Mouse (Mus musculus) gastrocnemius, postnatal 25 days (tissue): ENCODE measurements around the gene Nos3. TPM values are rescaled to one million over a fixed set of nuclear protein-coding genes. Genes with fewer than 3 reads are reported as not detected.

Experiments used
- DNase-seq: peaks from one replicate; pipeline ENCODE4 v3.0.0; 2022
- total RNA-seq, 2 experiments: library from RNA; stranded (reverse); gene quantifications; 1 replicate in 1 of 2; 2 replicates in 1 of 2; pipeline ENCODE4 v1.2.3; 2021

Gene Nos3
- total RNA-seq, 2 experiments from 2014 or later, result 5.6 to 7.7 TPM

DNA sequence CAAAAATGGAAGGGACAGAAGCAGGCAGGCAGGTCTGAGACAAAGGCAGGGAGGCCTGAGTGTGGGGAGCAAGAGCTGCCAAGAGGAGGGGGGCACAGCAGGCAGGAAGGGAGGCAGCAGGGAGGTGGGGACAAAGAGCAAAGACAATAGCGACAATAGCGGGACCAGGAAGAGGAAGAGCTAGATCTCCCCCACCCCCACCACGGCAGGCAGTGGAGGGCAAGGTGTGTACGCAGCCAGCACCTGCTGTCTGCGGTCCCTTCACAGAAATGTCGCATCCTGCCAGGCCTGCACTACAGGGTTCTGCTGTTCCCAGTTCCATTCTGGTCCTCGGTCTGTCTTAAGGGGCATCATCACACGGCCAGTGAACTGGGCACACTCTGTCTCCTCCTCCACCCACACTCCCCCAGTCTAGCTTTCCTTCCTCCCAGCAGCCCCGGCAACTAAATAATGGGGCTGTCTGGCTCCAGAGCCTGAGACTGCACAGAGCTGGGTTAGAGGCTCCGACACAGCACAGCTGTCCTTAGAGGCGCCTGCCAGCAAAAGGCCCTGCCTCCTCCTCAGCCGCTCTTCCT lies 20.0 kb upstream of the Nos3 start:
- peak; percentile 35 for DNase-seq

GRCm38 (mm10) chr5:24346313-24346712 lies 18.3 kb upstream of the Nos3 start:
- no peak for DNase-seq

GRCm38 (mm10) chr5:24347186-24347875 lies 17.3 kb upstream of the Nos3 start:
- no peak for DNase-seq

GRCm38 (mm10) chr5:24348128-24348527 lies 16.5 kb upstream of the Nos3 start:
- DNase-seq, result peak; percentile 69

DNA sequence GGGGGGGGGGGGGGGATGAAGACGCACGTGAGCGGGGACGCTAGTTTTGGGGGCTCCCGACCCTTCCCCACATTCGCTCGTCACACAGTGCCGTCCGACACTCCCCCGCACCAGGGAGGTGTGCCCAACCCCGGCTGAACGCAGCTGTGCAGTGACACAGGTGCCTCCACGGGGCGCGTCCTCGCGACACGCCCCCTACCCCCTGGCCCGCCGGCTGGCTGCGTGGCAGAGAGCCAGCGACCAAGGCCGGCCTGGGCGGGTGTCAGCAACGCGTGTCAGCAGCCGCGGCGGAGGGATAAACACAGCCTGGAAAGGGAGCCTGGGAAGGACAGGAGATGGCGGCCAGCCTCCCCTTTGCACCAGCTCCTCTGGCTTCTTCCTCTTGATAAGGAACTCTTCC lies 16.1 kb upstream of the Nos3 start:
- no peak for DNase-seq

DNA sequence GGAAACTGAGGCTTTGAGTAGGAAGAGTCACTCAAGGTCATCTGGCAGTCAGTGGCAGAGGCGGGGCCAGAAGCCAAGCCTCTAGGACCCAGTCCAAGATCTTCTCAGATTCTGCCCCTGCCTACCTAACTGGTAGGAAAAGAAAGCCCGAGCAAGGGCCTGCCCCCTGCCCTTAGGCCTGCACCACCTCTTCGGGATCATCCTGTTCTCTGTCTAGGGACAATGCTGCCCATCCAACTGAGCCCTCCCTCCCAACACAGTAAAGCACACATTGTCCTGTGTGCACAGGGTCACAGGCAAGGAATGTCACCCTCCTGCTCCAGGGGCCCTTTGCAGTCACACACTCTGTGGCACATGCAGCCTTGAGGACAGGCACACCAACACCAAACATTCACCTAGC lies 14.5 kb upstream of the Nos3 start:
- DNase-seq, result no peak

GRCm38 (mm10) chr5:24350531-24351250 lies 13.9 kb upstream of the Nos3 start:
- no peak for DNase-seq

DNA sequence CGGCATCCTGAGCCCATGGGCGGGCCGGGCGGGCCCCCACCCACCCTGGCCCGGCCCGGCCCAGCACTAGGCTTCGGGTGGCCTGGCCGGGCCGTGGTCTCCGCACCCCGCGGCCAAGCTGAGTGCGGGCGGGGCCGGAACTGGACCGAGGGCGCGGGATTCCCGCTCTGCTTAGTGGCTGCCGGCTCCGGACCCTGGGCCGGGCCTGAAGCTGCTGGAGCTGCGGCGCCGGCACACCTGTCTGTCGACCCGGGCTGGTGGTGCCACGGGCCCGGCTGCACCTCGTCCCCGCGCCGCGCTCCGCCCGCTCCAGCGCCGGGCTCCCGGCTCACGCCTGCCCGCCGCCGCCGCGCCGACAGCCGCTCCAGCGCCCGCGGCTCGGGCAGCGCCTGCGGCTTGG lies 13.3 kb upstream of the Nos3 start, which contains the start of gene Kcnh2:
Gene Kcnh2, minus strand, starts transcription at position 327 of the 400 bp plus-strand sequence.
- DNase-seq, result no peak

GRCm38 (mm10) chr5:24351701-24352171 lies 12.9 kb upstream of the Nos3 start:
- peak; percentile 76 for DNase-seq

GRCm38 (mm10) chr5:24352251-24352859 lies 12.3 kb upstream of the Nos3 start:
- DNase-seq, result peak; percentile 20

- no peak for DNase-seq
Observed at GRCm38 (mm10) chr5:24353327-24353726, 11.3 kb upstream of the Nos3 start.

DNA sequence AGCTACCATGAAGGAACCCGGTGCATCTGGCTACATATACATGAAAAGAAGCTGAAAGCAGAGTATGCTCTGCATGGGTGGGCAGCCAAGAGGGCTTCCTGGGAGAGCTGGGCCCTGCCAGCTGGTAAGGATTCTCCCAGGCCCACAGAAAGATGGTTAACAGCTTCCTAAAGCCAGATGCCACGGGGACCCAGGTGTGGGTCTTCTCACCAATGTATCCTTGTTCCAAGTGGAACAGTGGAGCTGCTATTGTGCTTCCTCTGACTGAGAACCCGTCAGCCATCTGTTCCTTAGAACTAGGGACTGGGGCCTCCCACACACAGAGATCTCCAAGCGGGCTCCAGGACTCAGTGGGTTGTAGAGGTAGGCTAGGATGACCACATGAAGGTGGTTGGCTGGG lies 7.8 kb upstream of the Nos3 start:
- DNase-seq, result no peak

DNA sequence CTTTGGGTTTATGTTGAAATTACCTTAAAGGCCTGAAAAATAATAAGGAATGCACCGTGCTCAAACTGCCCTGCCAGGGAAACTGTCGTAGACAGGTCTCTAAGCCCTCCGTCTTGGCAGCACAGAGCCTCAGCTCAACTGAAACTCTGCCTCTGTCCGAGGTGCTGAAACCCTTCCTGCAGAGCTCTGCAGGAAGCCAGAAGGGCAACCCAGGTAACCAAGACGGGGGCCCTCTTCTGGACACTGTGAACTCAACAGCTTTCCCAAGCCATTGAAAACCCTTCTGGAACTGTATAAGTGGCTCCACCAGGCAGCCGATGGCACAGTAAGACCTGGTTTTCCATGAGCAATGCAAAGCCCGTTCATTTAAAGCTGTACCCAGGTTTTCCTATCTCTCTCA lies 7.1 kb upstream of the Nos3 start:
- peak; percentile 50 for DNase-seq

GRCm38 (mm10) chr5:24360792-24361454 lies 3.7 kb upstream of the Nos3 start:
- peak; percentile 57 for DNase-seq

GRCm38 (mm10) chr5:24363467-24363866 lies 1.1 kb upstream of the Nos3 start:
- DNase-seq, result no peak

GRCm38 (mm10) chr5:24364061-24364460 lies 549 bp upstream of the Nos3 start:
- no peak for DNase-seq

DNA sequence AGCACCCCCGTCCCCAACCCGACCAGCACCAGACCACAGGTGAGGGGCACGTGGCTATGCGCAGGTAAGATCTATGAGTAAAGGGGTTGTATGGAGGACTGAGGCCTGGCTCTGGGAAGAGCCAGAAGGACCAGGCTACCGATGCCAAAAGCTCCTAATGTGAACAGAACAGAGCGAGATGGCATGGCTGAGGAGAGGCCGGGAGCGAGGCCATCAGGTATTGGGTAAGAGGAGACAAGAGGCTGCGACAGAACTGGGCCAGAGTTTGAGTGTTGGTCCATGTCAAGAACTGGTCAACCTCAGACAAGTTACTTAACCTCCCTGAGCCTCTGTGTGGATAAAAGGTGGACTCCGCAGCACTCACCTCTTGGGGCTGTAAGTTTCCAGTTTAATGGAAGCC lies 353 bp downstream of the Nos3 start:
- DNase-seq, result no peak

DNA sequence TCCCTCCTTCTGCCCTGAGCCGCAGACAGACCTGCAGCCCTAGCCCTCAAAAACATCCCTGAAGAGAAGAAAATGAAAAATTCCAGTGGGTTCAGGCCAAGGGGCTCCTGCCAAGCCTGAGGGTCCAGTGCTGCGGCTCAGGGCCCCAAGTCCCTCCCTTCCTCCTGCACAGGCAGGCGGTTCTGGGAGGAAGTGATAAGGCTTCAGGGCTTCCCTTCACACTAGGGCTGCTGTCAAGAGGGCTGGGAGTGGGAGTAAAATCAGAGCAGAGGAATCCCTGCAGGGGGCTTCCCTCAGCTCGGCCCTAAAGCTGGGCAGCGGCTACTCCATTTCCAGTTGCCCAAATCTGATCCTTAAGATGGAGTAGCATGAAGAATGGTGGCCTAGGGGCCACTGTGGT lies 918 bp downstream of the Nos3 start:
- no peak for DNase-seq

- no peak for DNase-seq
Observed at GRCm38 (mm10) chr5:24366426-24366825, 1.8 kb downstream of the Nos3 start.

DNA sequence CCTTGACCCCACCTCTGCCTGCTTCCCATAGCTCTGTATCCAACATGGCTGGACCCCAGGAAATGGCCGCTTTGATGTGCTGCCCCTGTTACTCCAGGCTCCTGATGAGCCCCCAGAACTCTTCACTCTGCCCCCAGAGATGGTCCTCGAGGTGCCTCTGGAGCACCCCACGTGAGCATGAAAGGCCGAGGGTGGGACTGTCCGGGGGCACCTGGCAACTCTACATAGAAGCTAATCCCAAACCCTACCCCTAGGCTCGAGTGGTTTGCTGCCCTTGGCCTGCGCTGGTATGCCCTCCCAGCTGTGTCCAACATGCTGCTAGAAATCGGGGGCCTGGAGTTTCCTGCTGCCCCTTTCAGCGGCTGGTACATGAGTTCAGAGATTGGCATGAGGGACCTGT lies 5.2 kb downstream of the Nos3 start:
- DNase-seq, result no peak

DNA sequence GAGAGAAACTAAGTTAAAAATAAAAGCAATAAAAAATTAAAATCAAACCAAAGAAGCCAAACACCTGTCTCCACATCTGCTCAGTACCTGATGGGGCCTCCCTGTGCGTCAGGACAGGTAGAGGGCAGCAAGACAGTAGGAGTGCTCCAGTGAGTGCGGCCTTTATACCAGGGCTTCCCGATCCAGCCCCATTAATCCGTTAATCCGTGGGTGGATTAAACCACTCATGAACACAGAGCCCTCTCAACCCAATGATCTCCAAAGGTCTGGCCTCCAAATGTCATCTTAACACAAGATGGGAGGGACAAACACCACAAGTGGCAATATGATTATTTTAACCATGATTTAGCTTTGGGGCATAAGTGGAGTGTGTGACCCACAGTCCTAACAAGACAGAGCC lies 9.2 kb downstream of the Nos3 start:
- DNase-seq, result no peak

DNA sequence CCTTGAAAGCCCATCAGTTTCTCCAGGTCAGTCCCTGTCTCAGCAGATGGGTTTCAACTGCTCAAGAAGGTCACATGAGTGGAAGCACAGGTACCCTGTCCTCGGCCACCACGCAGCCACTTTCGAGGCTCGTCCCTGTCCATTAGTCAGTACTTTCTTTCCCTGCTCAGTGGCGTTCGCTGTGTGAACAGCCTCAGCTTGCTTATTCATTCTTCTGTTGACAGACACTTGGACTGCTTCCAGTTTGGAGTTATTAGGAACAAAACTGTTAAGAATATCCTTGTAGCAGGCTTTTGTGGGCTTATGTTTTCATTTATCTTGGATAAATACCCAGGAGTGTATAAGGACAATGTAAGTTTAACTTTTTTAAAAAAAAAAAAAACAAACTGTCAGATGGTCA lies 9.6 kb downstream of the Nos3 start:
- no peak for DNase-seq
